Mouse (Mus musculus): Measurements from ENCODE around the gene Bub1b. TPM values are rescaled to one million over a fixed set of nuclear protein-coding genes. Genes with fewer than 3 reads are reported as not detected.

Gene Bub1b
- 1 to 10 TPM; 2.3 to 7.1 TPM for total RNA-seq (2023)

GRCm38 (mm10) chr2:118597673-118598568 is at the start of gene Bub1b:
Gene Bub1b, plus strand, starts transcription at chr2:118598211.

DNA sequence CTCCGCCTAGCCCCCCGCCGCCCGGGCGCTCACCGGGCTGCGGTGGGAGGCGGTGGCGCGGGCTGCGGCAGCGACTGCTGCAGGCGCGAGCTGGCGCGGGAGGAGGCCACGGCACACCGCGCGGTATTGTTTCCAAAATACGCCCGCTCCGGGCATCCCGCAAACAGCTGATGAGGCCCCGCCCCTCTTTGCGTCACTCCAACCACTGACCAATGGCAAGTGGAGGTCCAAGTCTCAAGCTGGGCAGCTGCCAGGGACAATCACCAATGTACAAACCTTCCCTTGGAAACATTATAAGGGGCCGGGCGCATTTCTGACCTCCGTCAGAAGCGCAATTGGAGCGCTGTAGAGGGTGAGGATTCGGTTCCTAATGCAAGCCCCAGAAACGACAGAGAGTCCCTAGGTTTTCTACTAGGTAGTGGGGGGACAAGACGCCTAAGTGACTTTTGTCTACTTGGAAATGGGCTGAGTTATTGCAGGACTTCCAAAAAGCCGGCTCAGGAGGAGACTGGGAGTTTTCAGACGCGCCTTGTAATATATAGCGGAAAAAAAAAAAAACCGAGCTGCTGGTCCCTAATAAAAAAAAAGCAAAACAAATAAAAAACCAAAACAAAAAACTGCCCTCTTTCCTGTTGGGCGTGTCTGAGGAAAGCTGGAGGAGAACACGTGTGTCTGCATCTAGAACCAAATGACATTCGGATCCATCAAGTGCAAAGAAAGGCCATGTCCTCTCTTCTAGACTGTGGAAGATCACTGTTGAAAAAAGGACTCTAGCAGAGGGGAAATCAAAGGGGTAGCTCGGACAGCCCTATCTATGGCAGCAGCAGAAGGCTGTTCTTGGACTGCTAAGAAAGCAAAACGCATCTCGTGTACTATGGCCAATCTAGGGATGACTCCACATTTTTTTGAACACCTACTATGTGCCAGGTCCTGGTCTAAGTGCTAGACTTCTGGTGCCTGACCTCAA is 48.2 kb upstream of the Bub1b start, which contains the start of gene Bmf:
Gene Bmf (minus strand): TSS at position 181 of the 967 bp plus-strand sequence.

DNA sequence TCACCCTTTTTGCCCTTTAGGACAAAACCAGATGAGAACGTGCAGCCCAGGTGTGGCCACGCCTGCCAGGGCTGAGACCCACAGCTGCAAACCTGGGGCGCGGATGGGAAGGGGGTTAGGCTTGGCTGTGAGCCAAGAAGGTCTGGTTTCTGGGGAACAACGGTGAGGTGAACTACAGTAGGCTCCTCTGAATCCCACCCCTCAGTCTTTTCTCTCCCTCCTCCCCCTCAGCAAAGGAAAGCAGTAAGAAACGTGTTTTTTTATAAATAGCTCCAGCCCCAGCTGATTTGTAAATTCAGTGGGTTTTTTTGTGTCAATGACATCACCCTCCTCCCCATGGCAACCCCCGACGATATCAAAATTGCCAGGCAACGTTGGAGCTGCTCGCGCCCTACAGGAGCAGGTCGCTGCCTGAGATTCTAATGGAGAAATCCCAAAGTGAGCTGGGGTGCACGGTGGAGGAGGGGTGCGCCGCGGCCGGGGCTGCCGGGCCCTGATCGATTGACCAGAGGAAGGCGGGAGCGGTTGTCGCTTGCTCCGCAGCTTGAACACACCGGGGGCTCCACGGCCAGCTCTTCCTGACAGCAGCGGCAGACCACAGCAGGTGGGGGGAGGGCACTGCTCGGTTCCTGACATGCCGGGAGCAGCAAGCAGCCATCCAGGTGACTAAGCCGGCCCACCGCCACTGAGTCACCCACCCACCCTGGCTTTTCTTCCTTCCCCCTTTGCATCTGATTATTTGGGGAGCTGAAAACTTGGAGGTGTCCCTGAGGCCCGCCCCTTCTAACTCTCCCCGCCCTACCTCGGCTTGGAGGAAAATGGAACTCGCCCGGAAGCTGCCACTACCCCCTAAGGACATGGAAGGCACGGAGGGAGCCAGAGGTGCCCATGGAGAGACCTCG is 65.1 kb downstream of the Bub1b start, which contains the start of gene Pak6:
Gene Pak6 (plus strand): TSS at position 402 of the 902 bp plus-strand sequence.

Other genes starting within 250 kb of the Bub1b start
- gene Gpr176, start 224.8 kb upstream of the Bub1b start, total RNA-seq (2023) = not detected
- 10 to 100 TPM; 16.6 to 20.9 TPM for gene Eif2ak4, start 209.6 kb upstream of the Bub1b start, total RNA-seq (2023)
- gene Srp14, start 118.5 kb upstream of the Bub1b start, total RNA-seq (2023) = 100 to 1,000 TPM; 109 to 119 TPM
- gene Bmf, start 48.5 kb upstream of the Bub1b start, total RNA-seq (2023) = 1 to 10 TPM; 2.9 to 4.6 TPM
- gene Pak6, start 65.1 kb downstream of the Bub1b start, total RNA-seq (2023) = 1 to 10 TPM in 1 of 2 experiments, under 1 TPM in 1; 0.89 to 1.3 TPM
- gene Ankrd63, start 105.8 kb downstream of the Bub1b start, total RNA-seq (2023) = 1 to 10 TPM; 2.3 to 3.1 TPM
- gene Plcb2, start 130.2 kb downstream of the Bub1b start, total RNA-seq (2023) = 100 to 1,000 TPM; 113 to 119 TPM
- gene Inafm2, start 147.5 kb downstream of the Bub1b start, total RNA-seq (2023) = 10 to 100 TPM; 26.4 to 31.1 TPM
- gene Ccdc9b, start 164.4 kb downstream of the Bub1b start, total RNA-seq (2023) = not detected
- gene Phgr1, start 174.6 kb downstream of the Bub1b start, total RNA-seq (2023) = not detected
- not detected for gene Disp2, start 181.5 kb downstream of the Bub1b start, total RNA-seq (2023)
- gene Knstrn, start 215.8 kb downstream of the Bub1b start, total RNA-seq (2023) = 10 to 100 TPM; 10.2 to 13.4 TPM